ENCODE assay signal across 9 mouse cellular contexts in genomic region chr14:54443196-54443595, GRCm38 (mm10). TPM values are rescaled to one million over a fixed set of nuclear protein-coding genes. Genes with fewer than 3 reads are reported as not detected.
DNase-seq lines count a peak whose midpoint lies in the region; ATAC-seq lines count a peak whose summit lies in the region.
"Had no signal": no experiment of that assay in that cellular context is flagged by ENCODE, and none has a peak within 500 bp of the region (broad histone marks: within the 10 kb centered on the region; RNA-seq: fewer than 3 reads in every experiment).

No protein-coding gene starts in this region.

- H3K9ac ChIP-seq in limb, embryonic 15.5 days, result no peak overlapping the region
- H3K9ac ChIP-seq: hindbrain, embryonic 15.5 days had no signal

- intact Hi-C loops in heart, postnatal 25 days (cut with DNase I), result loop anchor here (10.0 kb wide), 1 partner anchor 378 kb away; no protein-coding TSS in a partner anchor

- H3K4me2 ChIP-seq in limb, embryonic 15.5 days, result peak overlapping the region; percentile 23; the same call in 1 of the 2 replicates
- H3K4me2 ChIP-seq: hindbrain, embryonic 15.5 days had no signal

- DNase-seq in heart, adult 18-20 months, result peak; percentile 66 to 72
- no peak for DNase-seq in heart, postnatal 25 days (ENCODE audit: low spot score)
- DNase-seq in embryonic facial prominence, embryonic 10.5 days (ENCODE audit: low spot score), result peak; percentile 74
- DNase-seq in heart, embryonic 10.5 days (ENCODE audit: low spot score), result no peak
- DNase-seq in urinary bladder, postnatal 36 days (ENCODE audit: low spot score in 2 of 2), result peak; percentile 33 to 69
- DNase-seq in adrenal gland, adult 8-10 months, result no peak
- no peak for DNase-seq in layer of hippocampus, adult 18-20 months (ENCODE audit: low spot score in 2 of 2)

- peak overlapping the region; percentile 82 for H3K27ac ChIP-seq in embryonic facial prominence, embryonic 10.5 days (replicated peaks)
- peak overlapping the region; percentile 64 for H3K27ac ChIP-seq in heart, embryonic 10.5 days
- peak overlapping the region; percentile 87 for H3K27ac ChIP-seq in limb, embryonic 15.5 days
- H3K27ac ChIP-seq: hindbrain, embryonic 15.5 days had no signal

- peak; percentile 87 for ATAC-seq in limb, embryonic 15.5 days (ENCODE audit: insufficient number of reproducible peaks, low FRiP score, low TSS enrichment, low read depth)

- H3K9me3 ChIP-seq in embryonic facial prominence, embryonic 10.5 days, result no peaks in the 10 kb centered on the region
- no peaks in the 10 kb centered on the region for H3K9me3 ChIP-seq in heart, embryonic 10.5 days
- H3K9me3 ChIP-seq in limb, embryonic 15.5 days, result no peaks in the 10 kb centered on the region
- H3K9me3 ChIP-seq: hindbrain, embryonic 15.5 days had no signal

- 14% methylated on average over 3 of the region's 3 CpGs for WGBS in embryonic facial prominence, embryonic 10.5 days
- 25% methylated on average over 3 of the region's 3 CpGs for WGBS in heart, embryonic 10.5 days
- WGBS in limb, embryonic 15.5 days, result 0% methylated on average over 3 of the region's 3 CpGs

- H3K4me1 ChIP-seq in embryonic facial prominence, embryonic 10.5 days, result peaks cover 47% of the 10 kb centered on the region
- H3K4me1 ChIP-seq in heart, embryonic 10.5 days, result peaks cover 23% of the 10 kb centered on the region
- H3K4me1 ChIP-seq in limb, embryonic 15.5 days, result peaks cover 37% of the 10 kb centered on the region
- H3K4me1 ChIP-seq: hindbrain, embryonic 15.5 days had no signal

- H3K27me3 ChIP-seq in embryonic facial prominence, embryonic 10.5 days (replicated peaks; ENCODE audit: low read depth, poor library complexity, severe bottlenecking), result peaks cover 16% of the 10 kb centered on the region; the same call in 1 of the 2 replicates
- H3K27me3 ChIP-seq in heart, embryonic 10.5 days (ENCODE audit: insufficient read depth, poor library complexity, severe bottlenecking), result no peaks in the 10 kb centered on the region
- no peaks in the 10 kb centered on the region for H3K27me3 ChIP-seq in limb, embryonic 15.5 days
- H3K27me3 ChIP-seq: hindbrain, embryonic 15.5 days had no signal

- peak overlapping the region; percentile 30 for H3K4me3 ChIP-seq in embryonic facial prominence, embryonic 10.5 days
- H3K4me3 ChIP-seq in heart, embryonic 10.5 days, result 0 out of 2 replicates have a peak overlapping the region, but pooled peaks have one; percentile 22
- H3K4me3 ChIP-seq in limb, embryonic 15.5 days, result no peak overlapping the region
- H3K4me3 ChIP-seq: hindbrain, embryonic 15.5 days had no signal

- H3K36me3 ChIP-seq in embryonic facial prominence, embryonic 10.5 days (replicated peaks), result peaks cover 36% of the 10 kb centered on the region
- H3K36me3 ChIP-seq in heart, embryonic 10.5 days, result peaks cover 35% of the 10 kb centered on the region
- peaks cover 36% of the 10 kb centered on the region for H3K36me3 ChIP-seq in limb, embryonic 15.5 days
- H3K36me3 ChIP-seq: hindbrain, embryonic 15.5 days had no signal

RNA-seq across cellular contexts. Expression of gene Mmp14, which starts 11.8 kb away (rescaled TPM):
- 10 to 100 TPM; 12.4 to 15.3 TPM for total RNA-seq in heart, adult 18-20 months (2021)
- 10 to 100 TPM; 16.5 to 23.6 TPM for total RNA-seq in heart, postnatal 25 days (2021)
- 62.7 and 69.5 TPM in 2 replicates for polyA plus RNA-seq in embryonic facial prominence, embryonic 10.5 days (2016; fragmentation: Nextera tagmentation; extraction: Ambion mirVana)
- 80.3 and 108 TPM in 2 replicates for polyA plus RNA-seq in heart, embryonic 10.5 days (2016; fragmentation: Nextera tagmentation; extraction: Ambion mirVana)
- polyA plus RNA-seq in limb, embryonic 15.5 days (2015; fragmentation: Nextera tagmentation; extraction: Ambion mirVana), result 245 and 272 TPM in 2 replicates
- total RNA-seq in adrenal gland, adult 8-10 months (2022), result 10 to 100 TPM; 34.8 to 49.0 (median 44.5) TPM
- 10 to 100 TPM; 15.0 to 15.2 TPM for total RNA-seq in layer of hippocampus, adult 18-20 months (2021)

RNA-seq across cellular contexts. Expression of gene Mrpl52, which starts 16.5 kb away (rescaled TPM):
- 100 to 1,000 TPM; 122 to 150 TPM for total RNA-seq in heart, adult 18-20 months (2021)
- total RNA-seq in heart, postnatal 25 days (2021), result 100 to 1,000 TPM; 114 to 121 TPM
- 201 and 207 TPM in 2 replicates for polyA plus RNA-seq in embryonic facial prominence, embryonic 10.5 days (2016; fragmentation: Nextera tagmentation; extraction: Ambion mirVana)
- 222 and 228 TPM in 2 replicates for polyA plus RNA-seq in heart, embryonic 10.5 days (2016; fragmentation: Nextera tagmentation; extraction: Ambion mirVana)
- polyA plus RNA-seq in limb, embryonic 15.5 days (2015; fragmentation: Nextera tagmentation; extraction: Ambion mirVana), result 196 and 218 TPM in 2 replicates
- 100 to 1,000 TPM; 179 to 219 (median 209) TPM for total RNA-seq in adrenal gland, adult 8-10 months (2022)
- 100 to 1,000 TPM in 1 of 2 experiments, 10 to 100 TPM in 1; 94.8 to 109 TPM for total RNA-seq in layer of hippocampus, adult 18-20 months (2021)

RNA-seq across cellular contexts. Expression of gene Lrp10, which starts 20.7 kb away (rescaled TPM):
- 10 to 100 TPM; 40.0 to 47.8 TPM for total RNA-seq in heart, adult 18-20 months (2021)
- total RNA-seq in heart, postnatal 25 days (2021), result 10 to 100 TPM; 53.9 to 59.8 TPM
- 23.2 and 23.4 TPM in 2 replicates for polyA plus RNA-seq in embryonic facial prominence, embryonic 10.5 days (2016; fragmentation: Nextera tagmentation; extraction: Ambion mirVana)
- 44.8 and 51.0 TPM in 2 replicates for polyA plus RNA-seq in heart, embryonic 10.5 days (2016; fragmentation: Nextera tagmentation; extraction: Ambion mirVana)
- 42.8 and 46.4 TPM in 2 replicates for polyA plus RNA-seq in limb, embryonic 15.5 days (2015; fragmentation: Nextera tagmentation; extraction: Ambion mirVana)
- 100 to 1,000 TPM; 119 to 147 (median 137) TPM for total RNA-seq in adrenal gland, adult 8-10 months (2022)
- total RNA-seq in layer of hippocampus, adult 18-20 months (2021), result 10 to 100 TPM; 33.8 to 34.6 TPM

RNA-seq across cellular contexts. Expression of gene Slc7a7, which starts 25.6 kb away (rescaled TPM):
- total RNA-seq in heart, adult 18-20 months (2021), result 1 to 10 TPM; 4.8 to 6.5 TPM
- 1 to 10 TPM; 7.7 to 7.9 TPM for total RNA-seq in heart, postnatal 25 days (2021)
- polyA plus RNA-seq in embryonic facial prominence, embryonic 10.5 days (2016; fragmentation: Nextera tagmentation; extraction: Ambion mirVana), result 3.6 and 4.2 TPM in 2 replicates
- 6.2 and 8.4 TPM in 2 replicates for polyA plus RNA-seq in heart, embryonic 10.5 days (2016; fragmentation: Nextera tagmentation; extraction: Ambion mirVana)
- polyA plus RNA-seq in limb, embryonic 15.5 days (2015; fragmentation: Nextera tagmentation; extraction: Ambion mirVana), result 5.8 and 6.5 TPM in 2 replicates
- 1 to 10 TPM; 4.6 to 8.5 (median 6.4) TPM for total RNA-seq in adrenal gland, adult 8-10 months (2022)
- total RNA-seq in layer of hippocampus, adult 18-20 months (2021), result 1 to 10 TPM; 1.5 to 2.2 TPM

RNA-seq across cellular contexts. Expression of gene Rem2, which starts 32.7 kb away (rescaled TPM):
- total RNA-seq in heart, adult 18-20 months (2021), result not detected
- total RNA-seq in heart, postnatal 25 days (2021), result not detected
- 9.1 and 9.9 TPM in 2 replicates for polyA plus RNA-seq in embryonic facial prominence, embryonic 10.5 days (2016; fragmentation: Nextera tagmentation; extraction: Ambion mirVana)
- 2.4 and 3.8 TPM in 2 replicates for polyA plus RNA-seq in heart, embryonic 10.5 days (2016; fragmentation: Nextera tagmentation; extraction: Ambion mirVana)
- polyA plus RNA-seq in limb, embryonic 15.5 days (2015; fragmentation: Nextera tagmentation; extraction: Ambion mirVana), result 1.5 and 2.2 TPM in 2 replicates
- 1 to 10 TPM in 1 of 4 experiments, under 1 TPM in 3; 0.25 to 1.9 (median 0.45) TPM for total RNA-seq in adrenal gland, adult 8-10 months (2022)
- total RNA-seq in layer of hippocampus, adult 18-20 months (2021), result 10 to 100 TPM; 21.0 to 23.1 TPM

Comparison
In these comparisons a context has a peak if more than half of its experiments do, and no peak if none do; other contexts are left out.
1. DNase-seq: peak in heart, adult 18-20 months (2 of 2), embryonic facial prominence, embryonic 10.5 days (single experiment) and urinary bladder, postnatal 36 days (2 of 2); none in heart, postnatal 25 days (single experiment), heart, embryonic 10.5 days (single experiment), adrenal gland, adult 8-10 months (single experiment) and layer of hippocampus, adult 18-20 months (0 of 2).
2. Peak in every context shown above with its lines, with median percentiles within 50 percentile points of each other: H3K27ac ChIP-seq.